Mouse (Mus musculus) heart, postnatal 10 days (tissue): ENCODE measurements around the gene Calcoco1. TPM values are rescaled to one million over a fixed set of nuclear protein-coding genes. Genes with fewer than 3 reads are reported as not detected.
A peak's percentile ranks its signal among the peaks of the same experiment; 100 is the strongest.

Source experiments
- DNase-seq, 2 experiments: peaks; one replicate each; pipeline ENCODE4 v3.0.0; 2021
- intact Hi-C: fragments of 180-260 bp; cut with DNase I; formaldehyde crosslinking; loops from one replicate; pipeline ENCODE4 v1.15.1; 2025
- total RNA-seq, 2 experiments: library from RNA; stranded (reverse); gene quantifications; 2 replicates each; pipeline ENCODE4 v1.2.3; 2021

The Calcoco1 gene
- total RNA-seq, result 100 to 1,000 TPM in 1 of 2 experiments, 10 to 100 TPM in 1; 90.9 to 100 TPM

DNA sequence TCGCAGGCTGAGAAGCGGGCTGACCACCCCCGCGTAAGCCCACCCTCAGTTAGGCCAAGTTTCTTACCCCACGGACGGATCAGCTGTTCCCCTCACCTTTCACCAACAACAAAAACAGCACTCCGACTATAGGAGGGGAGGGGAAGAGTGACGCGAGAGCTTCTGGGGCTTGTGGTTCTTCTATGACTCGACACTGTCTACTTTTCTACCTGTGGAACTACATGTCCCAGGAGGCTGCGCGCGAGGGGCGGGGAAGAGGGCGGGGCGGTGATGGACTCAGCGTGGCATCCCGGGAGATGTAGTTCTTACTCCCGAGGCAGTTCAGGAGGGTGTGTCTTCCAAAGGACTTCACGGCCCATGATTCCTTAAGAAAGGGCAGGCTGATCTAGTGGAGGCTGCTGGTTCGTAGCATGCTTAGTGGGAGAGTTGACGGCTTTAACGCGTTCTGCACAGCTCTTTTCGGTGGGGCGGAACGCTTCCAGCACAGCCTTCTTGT lies at the start of gene Calcoco1:
Gene Calcoco1, minus strand, starts transcription at position 199 of the 496 bp plus-strand sequence.
- intact Hi-C loops, result no loop called here

DNA sequence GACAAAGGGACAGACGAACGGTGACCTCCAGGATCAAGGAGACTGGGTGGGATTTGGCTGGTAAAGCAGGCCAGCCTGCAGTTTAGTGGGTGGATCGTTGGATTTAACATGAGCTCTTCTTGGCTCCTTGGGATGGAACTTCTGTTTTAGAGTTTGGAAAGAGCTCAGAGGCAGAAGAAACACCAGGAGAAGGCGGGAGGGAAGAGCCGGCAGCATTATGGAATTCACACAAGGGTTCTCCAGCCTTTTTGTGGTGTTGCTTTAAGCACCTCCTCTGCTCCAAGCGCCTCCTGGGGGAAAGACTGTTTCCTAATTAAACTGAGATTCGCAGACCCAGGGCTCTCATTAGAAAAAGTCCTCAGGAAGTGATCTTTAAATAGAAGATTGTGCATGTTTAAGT lies 48.9 kb upstream of the Calcoco1 start:
- no peak for DNase-seq
- intact Hi-C loops, result no loop called here

More for the DNA sequence above, at the start of gene Calcoco1:
- DNase-seq, result peak; percentile 97

DNA sequence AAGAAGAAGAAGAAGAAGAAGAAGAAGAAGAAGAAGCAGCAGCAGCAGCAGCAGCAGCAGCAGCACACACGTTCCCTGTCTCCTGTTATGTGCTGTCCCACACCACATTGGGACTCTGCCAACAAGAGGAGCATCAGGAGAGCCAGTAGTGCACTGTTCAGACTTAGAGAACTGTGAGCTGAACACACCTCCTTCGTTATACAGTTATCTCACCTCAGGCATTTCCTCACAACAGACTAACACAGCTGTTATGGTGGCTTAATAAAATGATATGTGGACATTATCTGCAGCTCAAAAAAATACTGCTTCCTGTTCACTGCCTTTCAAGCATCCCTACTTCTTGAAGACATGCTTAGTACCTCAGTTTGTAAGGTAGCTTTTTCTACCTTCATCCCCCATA lies 43.2 kb upstream of the Calcoco1 start:
- intact Hi-C loops, result no loop called here
- no peak for DNase-seq

DNA sequence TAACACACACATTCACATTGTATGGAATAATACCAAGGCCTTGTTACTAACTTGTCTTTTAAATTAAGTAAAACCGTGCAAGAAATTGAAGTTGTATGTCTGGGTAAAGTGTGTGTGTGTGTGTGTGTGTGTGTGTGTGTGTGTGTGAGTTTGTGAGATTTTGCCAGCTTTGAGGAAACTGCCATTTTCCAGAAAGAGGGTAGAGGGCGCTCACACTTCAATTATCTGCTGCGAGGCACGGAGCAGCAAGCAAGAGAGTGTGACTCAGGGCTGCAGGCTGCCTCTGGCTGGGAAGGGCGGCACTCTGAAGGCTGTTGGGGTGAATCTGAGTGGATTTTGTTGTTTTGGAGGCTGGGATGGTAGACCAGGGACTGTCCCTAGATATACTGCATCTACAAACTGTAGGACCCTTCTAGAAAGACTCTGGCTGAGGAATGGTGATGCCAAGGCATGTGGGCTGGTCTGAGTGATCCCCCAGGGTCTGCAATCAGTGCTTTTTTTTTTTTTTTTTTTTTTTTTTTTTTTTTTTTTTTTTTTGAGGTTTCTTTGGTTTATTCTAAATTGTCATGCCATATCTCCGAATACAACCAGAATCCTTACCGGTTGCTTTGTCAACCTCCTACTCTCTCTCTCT lies 39.9 kb upstream of the Calcoco1 start:
- DNase-seq, result peak; percentile 68 to 71
- intact Hi-C loops, result loop anchor here (1.0 to 5.0 kb wide), 5 partner anchors 45 to 415 kb away; no protein-coding TSS in a partner anchor

DNA sequence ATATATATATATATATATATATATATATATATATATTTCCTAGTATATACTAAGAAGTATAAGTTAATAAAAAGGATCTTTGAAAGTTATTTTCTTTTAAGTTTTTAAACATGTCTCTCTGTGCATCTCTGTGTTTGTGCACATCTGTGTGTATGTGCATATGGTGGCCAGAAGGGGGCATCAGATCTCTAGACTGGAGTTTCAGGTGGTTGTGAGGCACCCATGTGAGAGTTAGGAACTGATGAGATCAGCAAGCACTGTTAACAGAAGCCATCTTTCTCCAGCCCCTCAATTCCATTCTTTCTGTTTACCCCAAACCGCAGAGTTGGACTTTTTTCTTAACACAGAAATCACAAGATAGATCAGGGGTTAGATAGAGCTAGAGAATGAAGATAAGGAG lies 35.7 kb upstream of the Calcoco1 start:
- intact Hi-C loops, result no loop called here

DNA sequence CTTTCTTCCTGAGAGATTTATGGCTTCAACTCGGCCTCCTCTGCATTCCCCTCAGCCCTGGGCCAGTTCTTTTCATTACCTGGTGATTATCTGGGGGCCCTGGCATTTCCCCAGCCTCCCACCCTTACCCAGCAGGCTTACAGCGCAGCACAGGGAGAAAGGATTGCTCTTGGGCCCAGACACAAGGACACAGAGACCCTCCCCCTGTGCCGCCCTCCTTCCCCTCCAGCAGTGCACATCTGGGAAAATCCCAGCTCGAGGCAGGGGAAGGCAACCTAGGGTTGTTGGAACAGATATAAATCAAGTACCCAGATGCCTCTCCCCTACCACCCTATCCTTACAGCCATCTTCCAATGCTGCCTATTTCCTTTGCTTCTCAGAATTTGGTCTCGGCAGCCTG lies 33.1 kb upstream of the Calcoco1 start:
- no peak for DNase-seq
- intact Hi-C loops, result no loop called here

More for the DNA sequence above, 35.7 kb upstream of the Calcoco1 start:
- DNase-seq, result no peak

DNA sequence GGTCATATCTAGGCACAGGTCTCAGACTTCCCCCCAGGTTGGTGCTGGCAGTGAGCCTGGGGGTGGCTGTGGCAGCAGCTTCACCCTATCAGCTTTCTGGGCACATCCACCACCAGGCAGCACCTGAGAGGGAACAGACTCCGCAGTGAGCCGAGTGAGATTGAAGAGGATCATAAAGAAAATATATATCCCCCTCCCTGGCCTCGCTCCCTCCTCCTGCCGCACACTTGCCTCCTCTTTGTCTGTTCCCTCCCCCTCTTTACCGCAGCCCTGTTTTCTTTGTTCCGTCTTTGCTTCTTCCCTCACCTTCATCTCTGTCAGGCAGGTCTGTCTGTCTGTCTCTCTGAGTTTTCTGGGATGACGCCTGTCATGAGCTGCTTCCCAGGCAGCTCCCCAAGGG lies 32.4 kb upstream of the Calcoco1 start:
- DNase-seq, result no peak
- intact Hi-C loops, result no loop called here

DNA sequence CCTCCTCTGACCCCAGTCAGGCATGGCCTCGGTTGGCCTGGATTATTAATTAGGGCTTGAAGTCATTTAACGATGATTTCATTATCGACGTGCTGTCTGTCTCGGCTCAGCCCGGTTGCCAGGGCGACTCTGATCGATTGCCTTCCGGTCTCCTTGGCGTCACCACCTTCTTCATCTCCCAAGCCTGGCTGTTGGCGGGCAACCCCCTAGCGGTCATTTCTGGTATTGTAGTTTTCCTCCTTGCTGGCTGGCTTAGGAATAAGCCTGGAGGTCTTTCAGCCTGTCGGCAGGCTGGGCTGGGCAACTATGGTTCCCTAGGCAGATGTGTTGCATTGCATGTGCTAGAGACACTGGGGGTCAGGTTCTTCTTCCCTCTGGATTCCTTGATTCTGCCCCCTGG lies 31.2 kb upstream of the Calcoco1 start:
- intact Hi-C loops, result no loop called here
- DNase-seq, result peak in 1 of 2 experiments; percentile 64

DNA sequence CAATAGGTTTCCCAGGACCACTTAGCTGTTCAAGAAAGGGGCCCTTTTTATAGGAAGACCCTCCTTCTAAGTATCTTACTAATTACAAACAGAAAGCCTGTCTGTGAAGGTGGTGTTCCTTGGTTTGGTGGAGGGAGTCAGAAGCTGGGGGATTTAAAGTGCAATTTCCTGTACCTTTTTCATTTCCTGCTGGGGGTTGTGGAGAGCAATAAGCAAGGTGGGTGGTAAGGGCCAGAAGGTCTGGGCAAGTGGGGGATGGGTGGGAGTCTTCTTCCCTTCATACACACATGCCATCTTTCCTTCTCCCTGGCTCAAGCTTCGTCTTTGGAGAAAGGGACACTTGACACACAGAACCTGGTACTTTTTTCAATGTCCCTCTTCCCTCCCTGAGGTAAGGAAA lies 30.2 kb upstream of the Calcoco1 start:
- no peak for DNase-seq
- intact Hi-C loops, result no loop called here

DNA sequence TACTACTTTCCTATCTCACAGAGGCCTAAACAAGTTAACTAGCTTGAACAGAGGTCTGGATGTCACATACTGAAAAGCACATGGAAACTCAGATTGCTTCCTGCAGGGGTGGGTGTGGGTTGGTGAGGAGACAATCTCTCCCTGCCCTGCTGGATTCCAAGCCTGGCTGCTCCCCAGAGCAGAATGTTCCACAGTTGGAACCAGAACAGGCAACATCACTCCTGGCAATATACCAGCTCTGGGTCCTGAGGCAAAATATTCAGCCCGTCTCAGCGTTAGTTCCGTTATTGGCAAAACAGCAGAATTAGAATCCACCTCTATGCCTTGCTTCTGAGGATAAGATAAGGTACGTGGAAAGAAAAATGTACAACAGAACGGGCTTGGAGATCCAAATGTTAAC lies 28.3 kb upstream of the Calcoco1 start:
- DNase-seq, result peak; percentile 53 to 59
- intact Hi-C loops, result no loop called here

DNA sequence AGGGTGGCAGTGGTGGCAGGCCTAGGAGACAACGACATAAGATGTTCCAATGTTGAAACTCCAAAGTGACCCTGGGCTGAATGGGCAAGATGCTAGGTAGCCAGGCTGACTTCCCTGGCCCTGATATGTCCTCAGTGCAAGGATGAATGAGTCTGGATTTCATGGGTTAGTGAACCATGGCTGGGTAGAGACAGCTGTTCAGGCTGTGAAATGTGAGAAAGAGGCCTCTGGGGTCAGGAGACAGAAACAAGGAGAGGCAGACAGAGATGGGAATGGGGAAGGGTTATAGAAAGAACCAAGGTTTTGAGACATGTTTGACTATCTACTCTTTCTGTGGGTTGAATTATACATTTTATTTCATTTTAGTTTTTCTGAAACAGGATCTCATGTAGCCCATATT lies 27.1 kb upstream of the Calcoco1 start:
- no peak for DNase-seq
- intact Hi-C loops, result no loop called here

DNA sequence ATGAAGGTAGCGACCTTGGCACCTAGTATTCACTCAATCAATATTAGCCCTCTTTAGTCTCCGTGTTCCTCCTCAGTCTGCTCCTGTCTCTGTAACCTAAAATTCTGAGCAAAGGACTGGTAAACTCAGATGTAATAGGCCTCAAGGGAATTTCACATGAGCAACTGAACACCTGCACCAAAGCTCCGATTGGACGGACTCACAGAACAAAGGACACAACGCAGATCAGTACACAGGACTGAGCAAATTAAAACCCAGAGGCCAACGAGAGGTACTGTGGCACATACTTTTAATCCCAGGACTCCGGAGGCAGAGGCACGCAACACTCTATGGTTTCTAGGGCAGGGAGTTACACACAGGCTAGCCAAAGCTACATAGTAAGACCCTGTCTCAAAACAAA lies 25.9 kb upstream of the Calcoco1 start:
- intact Hi-C loops, result no loop called here
- no peak for DNase-seq

DNA sequence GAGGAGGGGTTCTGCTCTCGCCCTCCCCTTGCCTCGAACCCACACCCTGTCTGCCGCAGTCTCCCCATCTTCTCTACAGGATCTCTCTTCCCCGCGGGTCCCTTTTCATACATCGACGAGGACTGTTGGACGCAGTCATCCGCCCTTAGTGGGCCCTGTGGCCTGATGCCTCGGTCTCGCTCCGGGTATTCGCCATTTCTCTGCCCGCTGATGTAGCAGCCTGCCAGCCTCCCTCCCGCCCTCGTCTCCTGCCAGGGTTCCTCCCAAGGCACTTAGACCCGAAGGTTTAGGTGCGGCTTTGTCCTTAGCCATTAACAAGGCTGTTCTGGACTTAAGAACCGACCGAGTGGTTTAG lies 25.3 kb upstream of the Calcoco1 start:
- intact Hi-C loops, result no loop called here
- DNase-seq, result peak in 1 of 2 experiments; percentile 41

DNA sequence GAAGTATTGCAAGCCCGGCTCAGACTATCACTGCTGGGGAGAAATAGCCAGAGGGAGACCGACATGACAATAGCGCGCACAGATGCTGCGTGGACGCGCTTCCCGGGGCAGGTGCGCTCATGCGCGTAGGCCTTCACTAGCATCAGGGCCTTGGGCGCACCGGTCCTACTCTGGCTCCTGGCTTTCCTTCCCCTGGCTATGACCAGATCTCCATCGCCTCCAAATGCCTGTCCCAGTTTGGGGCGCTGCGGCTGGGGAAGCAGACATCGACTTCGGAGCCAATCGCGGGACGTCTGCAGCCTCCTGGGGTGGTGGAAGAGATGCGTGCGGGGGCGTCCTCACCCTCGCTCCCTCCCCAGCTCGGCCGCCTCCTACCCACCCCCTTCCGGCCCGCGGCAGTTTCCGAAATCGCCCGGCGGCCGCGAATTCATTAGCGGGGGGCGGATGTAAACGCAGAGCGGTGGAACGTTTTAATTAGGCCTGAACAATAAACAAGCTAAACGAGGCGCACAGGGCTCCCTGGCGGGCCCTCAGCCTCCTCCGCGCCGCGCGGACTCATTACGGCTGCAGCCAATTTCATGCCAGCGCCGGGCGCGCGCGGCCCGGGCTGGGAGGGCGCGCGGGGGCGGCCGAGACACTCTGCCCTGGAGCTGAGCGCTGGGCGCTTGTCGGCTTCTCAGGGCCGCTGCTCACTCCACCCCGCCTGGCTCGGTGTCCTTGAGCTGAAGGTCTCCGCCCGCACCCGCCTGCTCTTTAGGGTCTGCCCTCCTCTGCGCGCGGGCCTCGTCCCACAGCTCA lies 24.7 kb upstream of the Calcoco1 start:
- DNase-seq, result peak; percentile 52 to 54
- intact Hi-C loops, result no loop called here

DNA sequence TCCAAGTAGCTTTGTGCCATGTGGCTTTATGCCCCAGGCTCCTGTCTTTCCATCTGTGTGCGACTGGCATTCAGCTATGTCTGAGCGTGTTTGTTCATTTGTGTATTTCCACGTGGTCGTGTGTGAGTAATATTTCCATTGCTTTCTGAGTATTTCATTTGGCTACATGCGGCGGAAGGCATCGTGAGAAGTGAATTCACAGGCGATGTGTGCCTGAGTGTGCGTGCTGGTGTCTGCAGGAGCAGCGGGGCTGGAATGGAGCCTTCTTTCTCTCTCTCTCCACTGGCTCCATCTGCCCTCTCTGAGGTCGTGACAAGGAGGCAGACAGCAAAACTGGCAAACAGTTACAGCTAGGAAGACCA lies 24.1 kb upstream of the Calcoco1 start:
- intact Hi-C loops, result no loop called here
- no peak for DNase-seq

DNA sequence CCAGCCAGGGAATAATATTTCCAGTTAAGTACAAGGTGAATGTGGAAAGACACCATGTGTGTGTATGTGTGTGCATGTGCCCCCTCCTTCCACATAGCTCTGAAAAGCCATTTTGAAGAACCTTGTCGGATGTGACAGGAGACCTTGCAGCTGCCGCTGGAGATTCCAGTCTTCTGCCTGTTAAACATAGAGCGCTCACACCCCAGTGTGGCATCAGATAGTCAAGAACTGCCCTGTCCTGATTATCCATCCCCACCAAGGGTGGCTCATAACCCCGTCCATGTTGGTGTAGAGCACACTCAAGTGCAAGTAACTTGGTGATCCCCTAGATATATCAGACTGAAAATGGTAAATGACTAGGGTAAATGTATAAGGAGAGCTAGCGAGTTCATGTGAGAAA lies 23.4 kb upstream of the Calcoco1 start:
- no peak for DNase-seq
- intact Hi-C loops, result no loop called here

DNA sequence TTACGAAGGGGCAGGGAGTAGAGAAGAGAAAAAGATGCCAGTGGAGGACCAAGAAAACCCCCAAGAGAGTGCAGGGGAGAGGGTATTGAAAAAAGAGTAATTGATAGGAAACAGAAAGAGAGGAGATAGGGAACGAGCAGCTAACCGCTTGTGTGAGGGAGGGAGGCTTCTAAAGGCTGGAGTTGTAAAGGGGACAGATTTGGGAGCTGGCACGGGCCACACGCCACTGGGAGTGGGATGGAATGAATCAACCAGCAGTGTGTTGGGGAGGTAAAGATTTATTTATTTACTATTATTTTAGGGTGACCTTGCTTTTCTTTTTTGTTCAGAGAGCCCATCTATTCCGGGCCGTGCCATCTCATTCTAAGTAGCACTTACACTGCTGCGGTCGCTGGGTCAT lies 22.9 kb upstream of the Calcoco1 start:
- intact Hi-C loops, result no loop called here
- DNase-seq, result no peak

DNA sequence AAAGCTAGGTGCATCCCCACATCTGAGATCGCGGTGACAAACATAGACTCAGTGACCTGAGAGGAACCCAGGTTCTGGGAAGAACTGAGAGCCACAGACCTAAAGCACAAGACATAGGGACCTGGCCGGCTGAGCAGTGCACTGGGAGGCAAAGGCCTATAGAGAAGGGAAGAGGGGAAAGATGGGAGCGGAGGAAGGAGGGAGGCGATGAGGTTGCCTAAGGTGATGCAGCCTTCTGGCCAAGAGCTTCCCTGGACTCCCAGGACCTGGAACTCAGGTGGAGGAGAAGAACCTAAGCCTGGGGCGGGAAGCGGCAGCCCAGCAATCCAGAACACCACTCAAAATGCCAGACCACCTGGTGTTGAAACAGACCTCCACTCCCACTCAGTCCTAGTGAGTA lies 22.4 kb upstream of the Calcoco1 start:
- intact Hi-C loops, result no loop called here
- DNase-seq, result no peak

DNA sequence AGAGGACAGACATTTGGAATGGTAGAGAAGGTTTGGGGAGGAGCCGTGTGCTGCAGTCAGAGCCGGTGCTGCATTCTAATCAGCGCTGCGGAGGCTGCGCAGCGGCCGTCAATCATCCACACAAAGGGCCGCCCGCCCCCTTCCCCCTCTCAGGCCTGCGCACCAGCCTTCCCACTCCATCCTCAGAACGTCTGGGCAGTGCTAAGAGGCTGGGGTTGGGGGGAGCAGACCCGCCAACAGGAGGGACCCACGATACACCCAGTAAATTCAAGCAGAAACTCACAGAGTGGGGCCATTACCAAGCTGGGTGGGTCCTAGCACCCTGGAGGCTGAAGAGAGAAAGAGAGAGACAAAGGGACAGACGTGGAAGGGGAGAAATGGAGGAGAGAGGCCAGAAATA lies 22.0 kb upstream of the Calcoco1 start:
- no peak for DNase-seq
- intact Hi-C loops, result no loop called here

DNA sequence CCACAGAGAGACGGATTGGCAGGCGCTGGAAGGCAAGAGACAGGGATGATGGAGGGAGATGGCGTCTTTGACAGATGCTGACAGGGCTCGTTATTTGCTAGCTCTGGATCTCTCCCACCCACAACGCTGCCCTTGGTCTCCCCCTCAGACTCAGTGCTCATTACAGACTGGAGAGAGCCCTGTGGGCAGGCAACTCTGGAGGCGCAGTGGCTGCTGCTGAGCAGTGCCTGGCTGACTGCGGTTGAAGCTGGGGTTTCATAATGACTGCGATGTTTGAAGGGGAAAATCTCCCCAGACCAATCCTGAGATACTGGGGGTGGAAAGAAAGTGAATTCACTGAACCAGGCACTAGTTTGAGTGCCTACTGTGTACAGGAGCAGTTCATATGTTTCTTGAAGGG lies 21.2 kb upstream of the Calcoco1 start:
- DNase-seq, result no peak
- intact Hi-C loops, result no loop called here

DNA sequence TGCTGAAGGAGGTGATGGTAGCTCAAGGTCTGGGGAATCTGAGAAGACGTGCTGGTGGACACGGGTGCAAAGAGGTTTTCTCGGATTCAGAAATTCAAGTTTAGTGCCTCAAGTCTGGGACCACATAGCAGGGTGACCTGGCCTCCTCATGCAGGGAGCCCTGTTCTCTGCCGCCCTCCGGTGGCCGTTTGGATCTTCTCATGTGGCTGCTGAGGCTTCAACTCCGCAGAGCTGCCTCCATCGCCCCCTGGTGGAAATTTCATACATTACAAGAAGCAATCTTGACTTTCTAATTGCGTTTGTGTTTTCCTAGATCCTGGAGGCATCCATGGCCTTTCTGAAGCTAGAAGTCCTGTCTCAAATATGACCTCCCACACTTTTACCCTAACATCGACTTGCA lies 20.6 kb upstream of the Calcoco1 start:
- peak; percentile 94 to 97 for DNase-seq
- intact Hi-C loops, result loop anchor here (1.0 kb wide), 1 partner anchor 44 kb away; no protein-coding TSS in a partner anchor
